Mouse (Mus musculus) neural tube, embryonic 14.5 days (tissue): Measurements from ENCODE around the gene Adgrg1. TPM values are rescaled to one million over a fixed set of nuclear protein-coding genes. Genes with fewer than 3 reads are reported as not detected.
A peak's percentile ranks its signal among the peaks of the same experiment; 100 is the strongest.

ENCODE experiments used
- ATAC-seq: fragments of 200-750 bp; cut with Nextera tagmentation; 2 replicates; pipeline ENCODE4 v1.8.0; 2017; ENCODE audit warnings: low read depth, mild to moderate bottlenecking, moderate TSS enrichment, moderate library complexity
- H3K27ac ChIP-seq: fragments of 300-500 bp; sonication (generic); 2 replicates; pipeline ENCODE4 v1.5.1; 2014; ENCODE audit warnings: low read depth, mild to moderate bottlenecking, control low read depth, low read length, moderate library complexity, mixed read lengths
- H3K27me3 ChIP-seq: fragments of 300-500 bp; sonication (generic); 2 replicates; pipeline ENCODE4 v1.6.1; 2014; ENCODE audit warnings: low read length; ENCODE audit not compliant: control insufficient read depth, insufficient read depth
- H3K36me3 ChIP-seq: fragments of 300-500 bp; sonication (generic); 2 replicates; pipeline ENCODE4 v1.6.1; 2014; ENCODE audit warnings: low read length, mixed read lengths; ENCODE audit not compliant: control insufficient read depth, insufficient read depth
- H3K4me1 ChIP-seq: fragments of 300-500 bp; sonication (generic); 2 replicates; pipeline ENCODE4 v1.6.1; 2014; ENCODE audit warnings: low read length; ENCODE audit not compliant: control insufficient read depth, insufficient read depth
- H3K4me2 ChIP-seq: fragments of 300-500 bp; sonication (generic); 2 replicates; pipeline ENCODE4 v1.6.1; 2014; ENCODE audit warnings: mild to moderate bottlenecking, low read depth, low read length, control low read depth
- H3K4me3 ChIP-seq: fragments of 300-500 bp; sonication (generic); 2 replicates; pipeline ENCODE4 v1.5.1; 2014; ENCODE audit warnings: low read depth, low read length, control low read depth, mixed read lengths
- H3K9ac ChIP-seq: fragments of 300-500 bp; sonication (generic); replicated peaks from 2 replicates; pipeline ENCODE4 v1.6.1; 2014; ENCODE audit warnings: low read depth, mild to moderate bottlenecking, control low read depth, low read length, mixed read lengths
- H3K9me3 ChIP-seq: fragments of 300-500 bp; sonication (generic); 2 replicates; pipeline ENCODE4 v1.6.1; 2016; ENCODE audit warnings: low read length; ENCODE audit not compliant: control insufficient read depth
- WGBS: fragments of 180-500 bp; shearing (Covaris S2); extraction: QIAGEN DNeasy Blood & Tissue Kit; methylation state at CpG from one replicate; pipeline ENCODE4 v1.1.7; 2014; 5-methylcytosine and 5-hydroxymethylcytosine counted together
- polyA plus RNA-seq: library from polyadenylated mRNA; unstranded; fragments of >200 nt; fragmentation: Nextera tagmentation; extraction: Ambion mirVana; gene quantifications from 2 replicates; pipeline ENCODE4 v1.2.1, GENCODE M21; 2014

Adgrg1 gene
- polyA plus RNA-seq, 1 experiment from 2014 or later, result 93.5 TPM

GRCm38 (mm10) chr8:94990598-94991453 is 16.3 kb downstream of the Adgrg1 start:
- H3K4me2 ChIP-seq, result no peak overlapping the region
- WGBS, result 67% methylated on average over 11 of the region's 11 CpGs
- no peaks in the 10 kb centered on the region for H3K36me3 ChIP-seq
- H3K27me3 ChIP-seq, result no peaks in the 10 kb centered on the region
- H3K9me3 ChIP-seq, result no peaks in the 10 kb centered on the region
- ATAC-seq, result no peak
- peaks cover 42% of the 10 kb centered on the region for H3K4me1 ChIP-seq
- no peak overlapping the region for H3K9ac ChIP-seq
- no peak overlapping the region for H3K27ac ChIP-seq
- H3K4me3 ChIP-seq, result no peak overlapping the region

GRCm38 (mm10) chr8:94991454-94991994 is 17.0 kb downstream of the Adgrg1 start:
- Histone ChIP-seq H3K9me3 (no peaks in the 10 kb centered on the region), H3K9ac (no peak overlapping the region), H3K4me3 (no peak overlapping the region), H3K4me1 (peaks cover 41% of the 10 kb centered on the region), H3K27ac (peak overlapping the region; percentile 92; the same call in 1 of the 2 replicates), H3K36me3 (no peaks in the 10 kb centered on the region), H3K4me2 (no peak overlapping the region), H3K27me3 (no peaks in the 10 kb centered on the region)
- WGBS, result 85% methylated on average over 9 of the region's 9 CpGs
- no peak for ATAC-seq

GRCm38 (mm10) chr8:94992010-94992409 is 17.5 kb downstream of the Adgrg1 start:
- no peak for ATAC-seq
- Histone ChIP-seq H3K4me1 (peaks cover 43% of the 10 kb centered on the region), H3K4me2 (peak overlapping the region; percentile 18; the same call in 1 of the 2 replicates), H3K36me3 (no peaks in the 10 kb centered on the region), H3K9me3 (no peaks in the 10 kb centered on the region), H3K4me3 (no peak overlapping the region), H3K9ac (no peak overlapping the region), H3K27ac (peak overlapping the region; percentile 92), H3K27me3 (no peaks in the 10 kb centered on the region)
- WGBS, result 67% methylated on average over 4 of the region's 4 CpGs

GRCm38 (mm10) chr8:94992534-94992933 is 18.0 kb downstream of the Adgrg1 start:
- H3K4me2 ChIP-seq, result peak overlapping the region; percentile 18

GRCm38 (mm10) chr8:94992996-94993724 is 18.6 kb downstream of the Adgrg1 start:
- no peaks in the 10 kb centered on the region for H3K36me3 ChIP-seq
- peaks cover 54% of the 10 kb centered on the region for H3K4me1 ChIP-seq
- H3K27me3 ChIP-seq, result no peaks in the 10 kb centered on the region
- H3K4me3 ChIP-seq, result no peak overlapping the region
- H3K4me2 ChIP-seq, result peak overlapping the region; percentile 81; the same call in 1 of the 2 replicates
- ATAC-seq, result no peak
- H3K9ac ChIP-seq, result peak overlapping the region; percentile 82; the same call in 1 of the 2 replicates
- WGBS, result 65% methylated on average over 9 of the region's 9 CpGs
- H3K27ac ChIP-seq, result peak overlapping the region; percentile 92
- H3K9me3 ChIP-seq, result no peaks in the 10 kb centered on the region

More at GRCm38 (mm10) chr8:94992534-94992933, 18.0 kb downstream of the Adgrg1 start:
- Histone ChIP-seq H3K27ac (peak overlapping the region; percentile 92), H3K27me3 (no peaks in the 10 kb centered on the region), H3K9me3 (no peaks in the 10 kb centered on the region), H3K4me3 (no peak overlapping the region), H3K4me1 (peaks cover 47% of the 10 kb centered on the region), H3K36me3 (no peaks in the 10 kb centered on the region), H3K9ac (no peak overlapping the region)
- WGBS, result 21% methylated on average over 5 of the region's 5 CpGs
- ATAC-seq, result peak; percentile 3; the same call in 1 of the 2 replicates

- peak overlapping the region; percentile 81 for H3K4me2 ChIP-seq
- 3% methylated on average over 14 of the region's 14 CpGs for WGBS
- H3K9ac ChIP-seq, result peak overlapping the region; percentile 82
- no peaks in the 10 kb centered on the region for H3K9me3 ChIP-seq
- no peaks in the 10 kb centered on the region for H3K27me3 ChIP-seq
- H3K27ac ChIP-seq, result peak overlapping the region; percentile 92
- no peaks in the 10 kb centered on the region for H3K36me3 ChIP-seq
- H3K4me3 ChIP-seq, result peak overlapping the region; percentile 39
- peaks cover 62% of the 10 kb centered on the region for H3K4me1 ChIP-seq
- peak; percentile 90 for ATAC-seq
Measured at GRCm38 (mm10) chr8:94994006-94994405, 19.5 kb downstream of the Adgrg1 start.

- H3K27ac ChIP-seq, result peak overlapping the region; percentile 92
- WGBS, result 3% methylated on average over 1 of the region's 1 CpGs
Measured at GRCm38 (mm10) chr8:94994510-94994909, 20.0 kb downstream of the Adgrg1 start.

GRCm38 (mm10) chr8:94995336-94995893 is 20.9 kb downstream of the Adgrg1 start:
- no peaks in the 10 kb centered on the region for H3K9me3 ChIP-seq
- H3K36me3 ChIP-seq, result no peaks in the 10 kb centered on the region
- peak overlapping the region; percentile 82 for H3K9ac ChIP-seq
- peaks cover 73% of the 10 kb centered on the region for H3K4me1 ChIP-seq
- peak overlapping the region; percentile 92 for H3K27ac ChIP-seq
- 31% methylated on average over 5 of the region's 5 CpGs for WGBS
- peak overlapping the region; percentile 39 for H3K4me3 ChIP-seq
- ATAC-seq, result no peak
- H3K4me2 ChIP-seq, result peak overlapping the region; percentile 81
- H3K27me3 ChIP-seq, result no peaks in the 10 kb centered on the region

More at GRCm38 (mm10) chr8:94994510-94994909, 20.0 kb downstream of the Adgrg1 start:
- 0 out of 2 replicates have a peak, but pooled peaks have one; percentile 16 for ATAC-seq
- Histone ChIP-seq H3K4me1 (peaks cover 67% of the 10 kb centered on the region), H3K9ac (peak overlapping the region; percentile 82), H3K36me3 (no peaks in the 10 kb centered on the region), H3K27me3 (no peaks in the 10 kb centered on the region), H3K9me3 (no peaks in the 10 kb centered on the region), H3K4me3 (peak overlapping the region; percentile 39), H3K4me2 (peak overlapping the region; percentile 81)
